Mouse (Mus musculus) stomach, postnatal 0 days (tissue): ENCODE measurements at regions not wholly inside any gene's neighbourhood (a gene's known extent, or its start where the extent isn't known, plus 50 kb on each side); places are given as distances from the start of the nearest gene placed in this dataset.

Source experiments
- ATAC-seq: fragments of 200-750 bp; cut with Nextera tagmentation; 2 replicates; pipeline ENCODE4 v1.8.0; 2017; ENCODE audit not compliant: low FRiP score, low TSS enrichment
- DNase-seq: peaks from one replicate; pipeline ENCODE4 v3.0.0-alpha.2; 2016; ENCODE audit warnings: low spot score
- H3K27ac ChIP-seq: fragments of 300-500 bp; sonication (generic); replicated peaks from 2 replicates; pipeline ENCODE4 v1.5.1; 2014; ENCODE audit warnings: mild to moderate bottlenecking, control low read depth
- H3K27me3 ChIP-seq: fragments of 300-500 bp; sonication (generic); 2 replicates; pipeline ENCODE4 v1.6.1; 2014; ENCODE audit warnings: low read length; ENCODE audit not compliant: control insufficient read depth, insufficient read depth
- H3K36me3 ChIP-seq: fragments of 300-500 bp; sonication (generic); 2 replicates; pipeline ENCODE4 v1.6.1; 2014; ENCODE audit warnings: low read length, mixed read lengths; ENCODE audit not compliant: control insufficient read depth, insufficient read depth
- H3K4me1 ChIP-seq: fragments of 300-500 bp; sonication (generic); replicated peaks from 2 replicates; pipeline ENCODE4 v1.6.1; 2014; ENCODE audit warnings: antibody characterized with exemption; ENCODE audit not compliant: control insufficient read depth, insufficient read depth
- H3K4me2 ChIP-seq: fragments of 300-500 bp; sonication (generic); replicated peaks from 2 replicates; pipeline ENCODE4 v1.6.1; 2014; ENCODE audit warnings: low read depth, mild to moderate bottlenecking, control low read depth, moderate library complexity
- H3K4me3 ChIP-seq: fragments of 300-500 bp; sonication (generic); 2 replicates; pipeline ENCODE4 v1.5.1; 2014; ENCODE audit warnings: low read depth, low read length, control low read depth
- H3K9ac ChIP-seq: fragments of 300-500 bp; sonication (generic); 2 replicates; pipeline ENCODE4 v1.6.1; 2014; ENCODE audit warnings: mild to moderate bottlenecking, low read length, control low read depth, mixed read lengths
- H3K9me3 ChIP-seq: fragments of 300-500 bp; sonication (generic); 2 replicates; pipeline ENCODE4 v1.6.1; 2016; ENCODE audit warnings: low read length; ENCODE audit not compliant: control insufficient read depth
- CTCF ChIP-seq: IDR thresholded peaks from 2 replicates; pipeline ENCODE4 v1.5.1; 2016; ENCODE audit warnings: antibody characterized with exemption, low read depth, mild to moderate bottlenecking, moderate library complexity
- EP300 ChIP-seq: optimal IDR thresholded peaks from 2 replicates; pipeline ENCODE3; 2016; ENCODE audit warnings: antibody characterized with exemption
- WGBS: fragments of 180-500 bp; shearing (Covaris S2); extraction: QIAGEN DNeasy Blood & Tissue Kit; methylation state at CpG from one replicate; pipeline ENCODE4 v1.1.7; 2014; 5-methylcytosine and 5-hydroxymethylcytosine counted together

DNA sequence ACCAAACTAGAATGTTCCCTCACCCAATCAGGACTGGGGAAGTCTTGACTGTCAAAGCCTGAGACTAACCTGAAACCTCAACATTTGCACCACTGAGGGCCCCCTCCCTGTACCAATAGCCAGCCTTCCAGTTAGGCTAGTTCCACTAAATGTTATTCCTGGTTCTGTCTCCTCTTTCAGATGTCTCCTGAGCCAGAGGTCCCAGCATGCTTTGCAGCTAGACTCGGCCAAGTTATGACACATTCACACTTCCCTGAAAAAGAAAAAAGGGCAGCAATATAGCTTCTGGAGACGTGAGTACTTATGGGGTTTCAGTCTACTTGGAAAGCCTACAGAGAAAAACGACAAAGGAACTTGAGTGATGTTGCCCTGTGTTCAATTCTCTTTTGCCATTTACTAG lies 308.1 kb downstream of the Gm826 start:
- no peak for ATAC-seq
- H3K4me3 ChIP-seq = no peak overlapping the region
- WGBS = 28% methylated on average over 3 of the region's 3 CpGs
- H3K27ac ChIP-seq = no peak overlapping the region
- no peak overlapping the region for H3K4me2 ChIP-seq
- no peak for DNase-seq
- no peak for TF ChIP-seq CTCF
- TF ChIP-seq EP300 = no peak
- no peaks in the 10 kb centered on the region for H3K27me3 ChIP-seq
- no peaks in the 10 kb centered on the region for H3K4me1 ChIP-seq
- no peak overlapping the region for H3K9ac ChIP-seq
- no peaks in the 10 kb centered on the region for H3K36me3 ChIP-seq
- H3K9me3 ChIP-seq = no peaks in the 10 kb centered on the region

DNA sequence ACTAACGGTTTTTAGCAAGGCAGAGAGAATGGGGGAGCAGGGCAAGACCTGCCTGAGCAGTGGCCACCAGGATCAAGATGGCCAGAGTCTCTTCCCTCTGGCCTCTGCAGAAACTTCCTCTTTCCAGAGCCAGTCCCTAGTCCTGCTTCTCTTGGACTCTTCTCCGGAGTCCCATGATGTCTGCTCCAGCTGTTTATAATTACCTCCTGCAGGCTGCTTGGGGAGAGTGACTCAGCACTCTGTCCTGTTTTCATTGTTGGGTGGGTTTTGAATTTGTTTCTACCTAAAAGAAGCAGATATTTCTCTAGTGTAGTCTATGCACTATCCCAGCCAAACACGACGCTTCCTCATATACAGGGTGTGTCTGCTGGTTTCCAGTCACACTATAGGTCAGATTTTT lies 312.4 kb downstream of the Gm826 start:
- Histone ChIP-seq H3K27me3 (no peaks in the 10 kb centered on the region), H3K4me1 (no peaks in the 10 kb centered on the region), H3K4me2 (no peak overlapping the region), H3K4me3 (no peak overlapping the region), H3K9me3 (no peaks in the 10 kb centered on the region), H3K9ac (no peak overlapping the region), H3K36me3 (no peaks in the 10 kb centered on the region), H3K27ac (no peak overlapping the region)
- WGBS = 68% methylated on average over 4 of the region's 4 CpGs
- ATAC-seq = no peak
- no peak for TF ChIP-seq EP300
- no peak for TF ChIP-seq CTCF
- no peak for DNase-seq

DNA sequence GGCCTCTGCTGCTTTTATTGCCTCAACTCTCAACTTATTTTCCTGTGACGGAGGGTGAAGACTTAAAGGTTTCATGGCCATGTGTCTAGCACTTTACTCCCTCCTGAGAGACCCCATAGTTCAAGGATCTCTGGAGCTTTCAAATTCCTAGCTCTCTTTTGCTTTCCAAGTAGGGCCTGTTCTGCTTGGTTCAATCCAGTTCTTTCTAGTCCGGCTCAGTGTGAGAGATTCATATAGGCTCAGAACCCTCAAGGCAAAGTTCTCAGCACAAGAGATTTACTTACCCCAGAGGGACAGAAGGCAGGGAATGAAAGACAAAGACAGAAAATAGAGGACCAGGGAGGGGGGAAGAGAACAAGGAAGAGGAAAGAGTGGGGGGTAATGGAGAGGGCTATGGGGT lies 313.1 kb downstream of the Gm826 start:
- TF ChIP-seq CTCF (no peak), EP300 (no peak)
- Histone ChIP-seq H3K27me3 (no peaks in the 10 kb centered on the region), H3K27ac (no peak overlapping the region), H3K9ac (no peak overlapping the region), H3K4me1 (no peaks in the 10 kb centered on the region), H3K4me3 (no peak overlapping the region), H3K36me3 (no peaks in the 10 kb centered on the region), H3K4me2 (no peak overlapping the region), H3K9me3 (no peaks in the 10 kb centered on the region)
- WGBS = 79% methylated on average over 2 of the region's 2 CpGs
- DNase-seq = no peak
- ATAC-seq = no peak

DNA sequence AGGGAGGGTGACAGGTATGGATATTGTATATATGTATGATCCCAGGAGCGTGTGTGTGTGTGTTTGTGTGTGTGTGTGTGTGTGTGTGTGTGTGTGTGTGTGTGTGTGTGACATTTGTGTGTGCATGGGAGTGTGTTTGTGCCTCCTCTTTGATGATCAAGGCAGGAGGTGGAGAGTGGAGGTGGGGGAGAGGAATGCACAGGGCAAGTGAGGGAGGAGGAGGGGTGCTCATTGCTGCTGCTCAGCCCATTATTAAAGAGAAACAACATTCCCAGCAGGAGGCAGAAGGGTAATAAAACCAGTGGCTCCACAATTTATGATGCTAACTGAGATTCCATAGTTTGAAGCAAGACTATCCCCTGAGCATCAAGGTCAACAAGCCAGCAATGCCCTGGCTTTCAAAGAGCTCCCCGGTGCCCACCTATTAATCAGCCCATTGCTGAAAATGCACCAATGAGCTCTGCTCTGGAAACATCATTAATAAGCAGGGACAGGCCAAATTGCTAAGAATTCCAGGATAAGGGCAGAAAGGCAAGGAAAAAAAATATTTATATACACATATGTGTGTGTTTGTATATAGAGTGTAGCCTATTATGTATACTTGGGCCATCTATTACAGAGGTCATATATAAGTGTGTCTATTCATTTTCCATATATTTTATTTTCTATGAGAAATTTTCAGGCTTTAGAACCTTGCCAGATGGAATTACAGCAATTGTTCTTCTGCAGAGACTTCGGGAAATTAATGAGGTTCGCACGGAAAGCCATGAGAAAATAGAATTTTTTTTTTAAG lies 316.7 kb downstream of the Gm826 start:
- Histone ChIP-seq H3K4me3 (no peak overlapping the region), H3K9me3 (no peaks in the 10 kb centered on the region), H3K36me3 (no peaks in the 10 kb centered on the region), H3K27ac (no peak overlapping the region), H3K4me2 (no peak overlapping the region), H3K4me1 (no peaks in the 10 kb centered on the region), H3K27me3 (no peaks in the 10 kb centered on the region), H3K9ac (no peak overlapping the region)
- DNase-seq = no peak
- ATAC-seq = no peak
- WGBS = 56% methylated on average over 5 of the region's 5 CpGs
- TF ChIP-seq CTCF (no peak), EP300 (no peak)

DNA sequence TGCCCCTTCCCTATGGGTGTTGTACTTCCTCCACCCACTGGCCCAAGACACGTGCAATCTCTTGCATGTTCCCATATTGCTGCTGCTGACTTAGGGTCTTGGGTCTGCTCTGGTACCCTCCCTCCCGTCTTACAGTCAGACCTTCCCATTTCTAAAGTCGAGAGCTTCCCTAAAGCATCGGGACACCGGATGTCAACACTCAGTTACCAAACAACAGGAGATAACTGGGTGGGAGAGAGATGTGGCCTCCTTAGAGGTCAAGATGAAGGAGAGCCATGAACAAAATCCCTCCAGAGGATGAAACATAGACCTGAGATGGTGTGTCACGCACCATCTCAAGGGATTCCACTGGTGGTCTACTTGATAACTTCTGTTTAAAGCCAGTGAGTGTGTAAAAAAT lies 322.5 kb downstream of the Gm826 start:
- no peak for DNase-seq
- Histone ChIP-seq H3K4me1 (no peaks in the 10 kb centered on the region), H3K9ac (no peak overlapping the region), H3K36me3 (no peaks in the 10 kb centered on the region), H3K9me3 (no peaks in the 10 kb centered on the region), H3K4me3 (no peak overlapping the region), H3K4me2 (no peak overlapping the region), H3K27me3 (no peaks in the 10 kb centered on the region), H3K27ac (no peak overlapping the region)
- 83% methylated on average over 6 of the region's 6 CpGs for WGBS
- no peak for ATAC-seq
- no peak for TF ChIP-seq CTCF
- TF ChIP-seq EP300 = no peak

DNA sequence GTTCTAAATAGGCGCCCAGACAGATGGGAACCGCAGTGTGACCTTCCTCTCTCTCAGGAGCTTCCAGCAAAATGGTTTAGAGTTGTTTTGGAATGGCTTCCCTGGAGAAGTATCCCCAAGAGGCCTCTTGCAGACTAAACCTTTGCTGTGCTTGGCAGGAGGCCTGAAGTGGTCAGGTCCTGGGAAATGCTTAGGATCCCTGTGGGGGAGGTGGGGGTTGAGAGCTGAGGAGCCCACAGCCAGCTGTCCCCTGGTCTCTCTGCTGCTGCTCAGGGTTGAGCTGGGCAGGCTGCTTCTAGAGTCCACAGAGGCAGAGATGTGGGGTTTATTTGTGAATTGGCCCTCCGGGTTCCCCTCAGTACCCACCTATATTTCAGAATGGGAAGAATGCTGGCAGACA lies 331.3 kb downstream of the Gm826 start:
- H3K27ac ChIP-seq = no peak overlapping the region
- ATAC-seq (no peak; the same call in 1 of the 2 replicates), DNase-seq (no peak)
- H3K9ac ChIP-seq = no peak overlapping the region
- WGBS = 51% methylated on average over 3 of the region's 3 CpGs
- H3K36me3 ChIP-seq = no peaks in the 10 kb centered on the region
- TF ChIP-seq CTCF (no peak), EP300 (no peak)
- no peaks in the 10 kb centered on the region for H3K27me3 ChIP-seq
- H3K9me3 ChIP-seq = no peaks in the 10 kb centered on the region
- H3K4me1 ChIP-seq = no peaks in the 10 kb centered on the region
- no peak overlapping the region for H3K4me2 ChIP-seq
- no peak overlapping the region for H3K4me3 ChIP-seq
